Comparison of ENCODE assay signal across 14 mouse cellular contexts in genomic region chr1:90304331-90304730, GRCm38 (mm10).
DNase-seq lines count a peak whose midpoint lies in the region; ATAC-seq and TF ChIP-seq lines count a peak whose summit lies in the region.
"Had no signal": no experiment of that assay in that cellular context is flagged by ENCODE, and none has a peak within 500 bp of the region (broad histone marks: within the 10 kb centered on the region; RNA-seq: fewer than 3 reads in every experiment).

No protein-coding gene starts in this region.

- no peak for DNase-seq in heart, embryonic 10.5 days (ENCODE audit: low spot score)
- DNase-seq in brain, embryonic 14.5 days (ENCODE audit: low read depth), result peak; percentile 82
- DNase-seq in testis, postnatal 10 days (ENCODE audit: low spot score), result no peak
- no peak for DNase-seq in thymus, postnatal 10 days (ENCODE audit: low spot score in 2 of 2)
- DNase-seq in spleen, adult 12 weeks (ENCODE audit: low spot score), result no peak
- DNase-seq: adrenal gland, postnatal 36 days; cerebellum, postnatal 25 days; kidney, adult 18-20 months; kidney, postnatal 36 days had no signal

- no peak overlapping the region for H3K9ac ChIP-seq in heart, embryonic 12.5 days
- H3K9ac ChIP-seq in forebrain, embryonic 15.5 days (replicated peaks), result no peak overlapping the region
- no peak overlapping the region for H3K9ac ChIP-seq in limb, embryonic 13.5 days
- H3K9ac ChIP-seq: liver, embryonic 15.5 days had no signal

- no peak for TF ChIP-seq CTCF in brain, embryonic 14.5 days (IDR thresholded peaks at IDR 0.05; ENCODE audit: borderline replicate concordance, extremely low read depth, insufficient read depth, insufficient read length)

- 0 out of 2 replicates have a peak overlapping the region, but pooled peaks have one; percentile 6 for H3K27ac ChIP-seq in heart, embryonic 10.5 days
- H3K27ac ChIP-seq in heart, embryonic 12.5 days (ENCODE audit: poor library complexity, severe bottlenecking), result no peak overlapping the region
- no peak overlapping the region for H3K27ac ChIP-seq in forebrain, embryonic 15.5 days (replicated peaks)
- H3K27ac ChIP-seq in limb, embryonic 13.5 days, result 0 out of 2 replicates have a peak overlapping the region, but pooled peaks have one; percentile 52
- H3K27ac ChIP-seq: liver, embryonic 15.5 days had no signal

- peaks cover 6% of the 10 kb centered on the region; the same call in 1 of the 2 replicates for H3K4me1 ChIP-seq in heart, embryonic 10.5 days
- no peaks in the 10 kb centered on the region for H3K4me1 ChIP-seq in heart, embryonic 12.5 days (replicated peaks)
- H3K4me1 ChIP-seq in forebrain, embryonic 15.5 days, result no peaks in the 10 kb centered on the region
- peaks cover 19% of the 10 kb centered on the region for H3K4me1 ChIP-seq in limb, embryonic 13.5 days
- H3K4me1 ChIP-seq: liver, embryonic 15.5 days had no signal

- H3K9me3 ChIP-seq in heart, embryonic 10.5 days, result no peaks in the 10 kb centered on the region
- peaks cover 4% of the 10 kb centered on the region for H3K9me3 ChIP-seq in heart, embryonic 12.5 days (replicated peaks)
- no peaks in the 10 kb centered on the region for H3K9me3 ChIP-seq in forebrain, embryonic 15.5 days
- peaks cover 3% of the 10 kb centered on the region for H3K9me3 ChIP-seq in limb, embryonic 13.5 days
- H3K9me3 ChIP-seq: liver, embryonic 15.5 days had no signal

- no peak overlapping the region for H3K4me3 ChIP-seq in heart, embryonic 10.5 days
- no peak overlapping the region for H3K4me3 ChIP-seq in heart, embryonic 12.5 days
- H3K4me3 ChIP-seq in forebrain, embryonic 15.5 days, result no peak overlapping the region
- no peak overlapping the region for H3K4me3 ChIP-seq in limb, embryonic 13.5 days
- H3K4me3 ChIP-seq: liver, embryonic 15.5 days had no signal

- no peak overlapping the region for H3K4me2 ChIP-seq in heart, embryonic 12.5 days
- no peak overlapping the region for H3K4me2 ChIP-seq in forebrain, embryonic 15.5 days (replicated peaks)
- H3K4me2 ChIP-seq in limb, embryonic 13.5 days (replicated peaks), result no peak overlapping the region
- H3K4me2 ChIP-seq: liver, embryonic 15.5 days had no signal

- H3K36me3 ChIP-seq in heart, embryonic 10.5 days, result no peaks in the 10 kb centered on the region
- H3K36me3 ChIP-seq in heart, embryonic 12.5 days, result no peaks in the 10 kb centered on the region
- H3K36me3 ChIP-seq in forebrain, embryonic 15.5 days, result no peaks in the 10 kb centered on the region
- no peaks in the 10 kb centered on the region for H3K36me3 ChIP-seq in limb, embryonic 13.5 days
- H3K36me3 ChIP-seq: liver, embryonic 15.5 days had no signal

- no peak for ATAC-seq in heart, embryonic 12.5 days (ENCODE audit: insufficient number of reproducible peaks, low FRiP score)
- 0 out of 2 replicates have a peak, but pooled peaks have one; percentile 48 for ATAC-seq in forebrain, embryonic 15.5 days (replicated peaks)
- no peak for ATAC-seq in limb, embryonic 13.5 days (ENCODE audit: low FRiP score, low read depth)

- 57% methylated on average over 7 of the region's 7 CpGs for WGBS in heart, embryonic 10.5 days
- WGBS in heart, embryonic 12.5 days, result 65% methylated on average over 7 of the region's 7 CpGs
- 43% methylated on average over 7 of the region's 7 CpGs for WGBS in forebrain, embryonic 15.5 days
- 26% methylated on average over 7 of the region's 7 CpGs for WGBS in limb, embryonic 13.5 days

- H3K27me3 ChIP-seq in heart, embryonic 10.5 days (ENCODE audit: insufficient read depth, poor library complexity, severe bottlenecking), result no peaks in the 10 kb centered on the region
- no peaks in the 10 kb centered on the region for H3K27me3 ChIP-seq in heart, embryonic 12.5 days (replicated peaks)
- no peaks in the 10 kb centered on the region for H3K27me3 ChIP-seq in forebrain, embryonic 15.5 days
- no peaks in the 10 kb centered on the region for H3K27me3 ChIP-seq in limb, embryonic 13.5 days
- H3K27me3 ChIP-seq: CH12.LX had no signal

- TF ChIP-seq POLR2A in brain, embryonic 14.5 days (IDR thresholded peaks at IDR 0.05; ENCODE audit: borderline replicate concordance, extremely low read depth, insufficient read depth, insufficient read length, poor library complexity, severe bottlenecking), result no peak

Comparison
In these comparisons a context has a peak if more than half of its experiments do, and no peak if none do; other contexts are left out.
1. H3K27ac ChIP-seq: peak in heart, embryonic 10.5 days (single experiment) and limb, embryonic 13.5 days (single experiment); none in heart, embryonic 12.5 days (single experiment) and forebrain, embryonic 15.5 days (single experiment).